ENCODE assay signal across 7 mouse cellular contexts in genomic region chr16:34690334-34691144, GRCm38 (mm10). TPM values are rescaled to one million over a fixed set of nuclear protein-coding genes. Genes with fewer than 3 reads are reported as not detected.
DNase-seq lines count a peak whose midpoint lies in the region; ATAC-seq and TF ChIP-seq lines count a peak whose summit lies in the region.

TSS of gene Ccdc14 (plus strand) at chr16:34690616.

- peak; percentile 87; the same call in 1 of the 2 replicates for ATAC-seq in embryonic facial prominence, embryonic 12.5 days (ENCODE audit: insufficient number of reproducible peaks, insufficient read depth, low FRiP score, low TSS enrichment)
- peak; percentile 77 for ATAC-seq in limb, embryonic 12.5 days (ENCODE audit: insufficient number of reproducible peaks, insufficient read depth, low FRiP score, low TSS enrichment, low read depth)
- ATAC-seq in midbrain, embryonic 15.5 days (replicated peaks) = peak; percentile 94

- no peak for TF ChIP-seq CTCF in kidney, adult 2 months (conservative IDR thresholded peaks at IDR 0.05; ENCODE audit: insufficient read depth, insufficient read length, low read depth, low read length)
- TF ChIP-seq CTCF in spleen, adult 2 months (IDR thresholded peaks at IDR 0.05; ENCODE audit: extremely low read depth, insufficient read depth, insufficient read length, insufficient replicate concordance) = no peak

- WGBS in embryonic facial prominence, embryonic 12.5 days = under 1% methylated on average over 53 of the region's 53 CpGs
- WGBS in kidney, adult 2 months = under 1% methylated on average over 53 of the region's 53 CpGs
- under 1% methylated on average over 53 of the region's 53 CpGs for WGBS in limb, embryonic 12.5 days
- WGBS in midbrain, embryonic 15.5 days = under 1% methylated on average over 53 of the region's 53 CpGs
- 1% methylated on average over 53 of the region's 53 CpGs for WGBS in spleen, adult 2 months

- no peak for TF ChIP-seq POLR2A in kidney, adult 2 months (IDR thresholded peaks at IDR 0.05; ENCODE audit: low read depth, low read length)
- no peak for TF ChIP-seq POLR2A in spleen, adult 2 months (IDR thresholded peaks at IDR 0.05; ENCODE audit: low read depth, low read length)

- H3K4me3 ChIP-seq in embryonic facial prominence, embryonic 12.5 days = peak within 1 kb of the TSS; percentile 54
- H3K4me3 ChIP-seq in kidney, adult 2 months (ENCODE audit: insufficient read depth, low read depth, low read length) = peak within 1 kb of the TSS; percentile 99
- H3K4me3 ChIP-seq in limb, embryonic 12.5 days (replicated peaks) = peak within 1 kb of the TSS; percentile 63
- peak within 1 kb of the TSS; percentile 80 for H3K4me3 ChIP-seq in midbrain, embryonic 15.5 days
- peak within 1 kb of the TSS; percentile 71 for H3K4me3 ChIP-seq in spleen, adult 2 months (ENCODE audit: extremely low read depth, insufficient read depth, insufficient read length)

- H3K9ac ChIP-seq in embryonic facial prominence, embryonic 12.5 days = peak within 1 kb of the TSS; percentile 58
- H3K9ac ChIP-seq in limb, embryonic 12.5 days (replicated peaks) = peak within 1 kb of the TSS; percentile 69
- peak within 1 kb of the TSS; percentile 65 for H3K9ac ChIP-seq in midbrain, embryonic 15.5 days

- no peaks in the 10 kb centered on the region for H3K27me3 ChIP-seq in embryonic facial prominence, embryonic 12.5 days
- H3K27me3 ChIP-seq in kidney, adult 2 months (replicated peaks; ENCODE audit: control insufficient read depth, insufficient read depth, low read length) = no peaks in the 10 kb centered on the region
- peaks cover 8% of the 10 kb centered on the region; the same call in 1 of the 2 replicates for H3K27me3 ChIP-seq in limb, embryonic 12.5 days
- H3K27me3 ChIP-seq in midbrain, embryonic 15.5 days (replicated peaks) = no peaks in the 10 kb centered on the region
- peaks cover 1% of the 10 kb centered on the region; the same call in 1 of the 2 replicates for H3K27me3 ChIP-seq in spleen, adult 2 months (ENCODE audit: control insufficient read depth, insufficient read depth, low read length)

- peaks cover 7% of the 10 kb centered on the region for H3K4me1 ChIP-seq in embryonic facial prominence, embryonic 12.5 days
- H3K4me1 ChIP-seq in kidney, adult 2 months (ENCODE audit: control insufficient read depth, insufficient read depth, low read length) = 0 out of 2 replicates have a peak, but pooled peaks cover 4% of the 10 kb centered on the region
- H3K4me1 ChIP-seq in limb, embryonic 12.5 days (replicated peaks) = peaks cover 5% of the 10 kb centered on the region
- peaks cover 7% of the 10 kb centered on the region for H3K4me1 ChIP-seq in midbrain, embryonic 15.5 days
- peaks cover 4% of the 10 kb centered on the region; the same call in 1 of the 2 replicates for H3K4me1 ChIP-seq in spleen, adult 2 months (ENCODE audit: control insufficient read depth, insufficient read depth, insufficient read length)

- H3K4me2 ChIP-seq in embryonic facial prominence, embryonic 12.5 days (replicated peaks) = peak within 1 kb of the TSS; percentile 69
- H3K4me2 ChIP-seq in limb, embryonic 12.5 days = peak within 1 kb of the TSS; percentile 71
- H3K4me2 ChIP-seq in midbrain, embryonic 15.5 days = peak within 1 kb of the TSS; percentile 78

- H3K27ac ChIP-seq in embryonic facial prominence, embryonic 12.5 days = peak within 1 kb of the TSS; percentile 72
- H3K27ac ChIP-seq in kidney, adult 2 months (ENCODE audit: insufficient read depth, low read depth, low read length) = peak within 1 kb of the TSS; percentile 13; the same call in 1 of the 2 replicates
- H3K27ac ChIP-seq in limb, embryonic 12.5 days = peak within 1 kb of the TSS; percentile 86
- peak within 1 kb of the TSS; percentile 91 for H3K27ac ChIP-seq in midbrain, embryonic 15.5 days
- H3K27ac ChIP-seq in spleen, adult 2 months (ENCODE audit: insufficient read depth, low read length) = peak within 1 kb of the TSS; percentile 67

- H3K36me3 ChIP-seq in embryonic facial prominence, embryonic 12.5 days = no peaks in the 10 kb centered on the region
- no peaks in the 10 kb centered on the region for H3K36me3 ChIP-seq in kidney, adult 2 months (ENCODE audit: control insufficient read depth, insufficient read depth, low read length)
- no peaks in the 10 kb centered on the region for H3K36me3 ChIP-seq in limb, embryonic 12.5 days
- H3K36me3 ChIP-seq in midbrain, embryonic 15.5 days (replicated peaks) = no peaks in the 10 kb centered on the region
- no peaks in the 10 kb centered on the region for H3K36me3 ChIP-seq in spleen, adult 2 months (ENCODE audit: control insufficient read depth, insufficient read depth, low read length)

- DNase-seq in adrenal gland, postnatal 25 days = peak; percentile 85
- peak; percentile 91 to 92 for DNase-seq in heart, adult 18-20 months
- peak; percentile 94 for DNase-seq in kidney, adult 2 months
- DNase-seq in spleen, adult 2 months (ENCODE audit: low read depth in 1 of 2, low spot score in 2 of 2) = peak; percentile 71 to 76

- H3K9me3 ChIP-seq in embryonic facial prominence, embryonic 12.5 days = no peaks in the 10 kb centered on the region
- no peaks in the 10 kb centered on the region for H3K9me3 ChIP-seq in limb, embryonic 12.5 days
- H3K9me3 ChIP-seq in midbrain, embryonic 15.5 days = no peaks in the 10 kb centered on the region

RNA-seq across cellular contexts. Expression of gene Ccdc14, which starts in this region (rescaled TPM):
- total RNA-seq in adrenal gland, postnatal 25 days (2021) = 3.9 and 4.1 TPM in 2 replicates
- polyA plus RNA-seq in embryonic facial prominence, embryonic 12.5 days (2016; fragmentation: Nextera tagmentation; extraction: Ambion mirVana) = 8.2 and 9.7 TPM in 2 replicates
- 1 to 10 TPM; 2.3 to 2.6 TPM for total RNA-seq in heart, adult 18-20 months (2021)
- 0.88 and 0.91 TPM in 2 replicates for polyA plus RNA-seq in kidney, adult 2 months (2012; rRNA removed)
- polyA plus RNA-seq in limb, embryonic 12.5 days (2016; fragmentation: Nextera tagmentation; extraction: Ambion mirVana) = 8.6 and 10.1 TPM in 2 replicates
- polyA plus RNA-seq in midbrain, embryonic 15.5 days (2015; fragmentation: Nextera tagmentation; extraction: Ambion mirVana) = 3.5 and 4.0 TPM in 2 replicates
- 0.85 and 1.1 TPM in 2 replicates for polyA plus RNA-seq in spleen, adult 2 months (2012; rRNA removed)

Comparison
In these comparisons a context has a peak if more than half of its experiments do, and no peak if none do; other contexts are left out.
1. Peak in every context shown above with its lines: DNase-seq, ATAC-seq, H3K4me3 ChIP-seq and H3K27ac ChIP-seq.
2. Peak in DNase-seq, H3K4me3 ChIP-seq and H3K27ac ChIP-seq in kidney, adult 2 months; RNA of the gene not detected or under 1 TPM.
3. H3K27ac ChIP-seq: peak in every context shown above with its lines; median percentile 91 in midbrain, embryonic 15.5 days; 86 in limb, embryonic 12.5 days; 72 in embryonic facial prominence, embryonic 12.5 days; 67 in spleen, adult 2 months; 13 in kidney, adult 2 months.